Mouse (Mus musculus) forebrain, embryonic 11.5 days (tissue): ENCODE measurements around the gene Cubn. TPM values are rescaled to one million over a fixed set of nuclear protein-coding genes. Genes with fewer than 3 reads are reported as not detected.
A peak's percentile ranks its signal among the peaks of the same experiment; 100 is the strongest.

Source experiments
- ATAC-seq: fragments of 200-750 bp; cut with Nextera tagmentation; replicated peaks from 2 replicates; pipeline ENCODE4 v1.8.0; 2017; ENCODE audit warnings: moderate TSS enrichment; ENCODE audit not compliant: low FRiP score
- DNase-seq: peaks from one replicate; pipeline ENCODE4 v3.0.0-alpha.2; 2017; ENCODE audit warnings: low spot score
- H3K27ac ChIP-seq: fragments of 300-500 bp; sonication (generic); 2 replicates; pipeline ENCODE4 v1.5.1; 2014; ENCODE audit warnings: low read depth, low read length
- H3K27me3 ChIP-seq: fragments of 300-500 bp; sonication (generic); 2 replicates; pipeline ENCODE4 v1.6.1; 2014; ENCODE audit warnings: mild to moderate bottlenecking, low read length, mixed read lengths; ENCODE audit not compliant: control insufficient read depth, insufficient read depth
- H3K36me3 ChIP-seq: fragments of 300-500 bp; sonication (generic); 2 replicates; pipeline ENCODE4 v1.6.1; 2014; ENCODE audit warnings: mild to moderate bottlenecking, low read length, moderate library complexity, mixed read lengths; ENCODE audit not compliant: control insufficient read depth, insufficient read depth
- H3K4me1 ChIP-seq: fragments of 300-500 bp; sonication (generic); replicated peaks from 2 replicates; pipeline ENCODE4 v1.6.1; 2014; ENCODE audit warnings: low read length, mixed read lengths; ENCODE audit not compliant: control insufficient read depth, insufficient read depth
- H3K4me2 ChIP-seq: fragments of 300-500 bp; sonication (generic); 2 replicates; pipeline ENCODE4 v1.6.1; 2014; ENCODE audit warnings: low read depth, mild to moderate bottlenecking, low read length, moderate library complexity, mixed read lengths; ENCODE audit not compliant: severe bottlenecking
- H3K4me3 ChIP-seq: fragments of 300-500 bp; sonication (generic); 2 replicates; pipeline ENCODE4 v1.5.1; 2014; ENCODE audit warnings: low read depth, low read length
- H3K9ac ChIP-seq: fragments of 300-500 bp; sonication (generic); 2 replicates; pipeline ENCODE4 v1.6.1; 2014; ENCODE audit warnings: low read length
- H3K9me3 ChIP-seq: fragments of 300-500 bp; sonication (generic); 2 replicates; pipeline ENCODE4 v1.6.1; 2016; ENCODE audit warnings: low read length, mixed read lengths; ENCODE audit not compliant: control insufficient read depth
- WGBS: fragments of 180-500 bp; shearing (Covaris S2); extraction: QIAGEN DNeasy Blood & Tissue Kit; methylation state at CpG from one replicate; pipeline ENCODE4 v1.1.7; 2014; 5-methylcytosine and 5-hydroxymethylcytosine counted together
- polyA plus RNA-seq: library from polyadenylated mRNA; unstranded; fragments of >200 nt; fragmentation: Nextera tagmentation; extraction: Ambion mirVana; gene quantifications from 2 replicates; pipeline ENCODE4 v1.2.1, GENCODE M21; 2014

Cubn gene
- 0.32 and 0.49 TPM in 2 replicates for polyA plus RNA-seq

- 32% methylated on average over 8 of the region's 8 CpGs for WGBS
- ATAC-seq (0 out of 2 replicates have a peak, but pooled peaks have one; percentile 37), DNase-seq (no peak)
- H3K27me3 ChIP-seq = no peaks in the 10 kb centered on the region
- no peaks in the 10 kb centered on the region for H3K9me3 ChIP-seq
- H3K9ac ChIP-seq = no peak within 1 kb of the TSS; the same call in 1 of the 2 replicates
- H3K4me1 ChIP-seq = peaks cover 5% of the 10 kb centered on the region; the same call in 1 of the 2 replicates
- no peak within 1 kb of the TSS for H3K27ac ChIP-seq
- H3K36me3 ChIP-seq = no peaks in the 10 kb centered on the region
- no peak within 1 kb of the TSS for H3K4me3 ChIP-seq
- H3K4me2 ChIP-seq = no peak within 1 kb of the TSS
Measured at GRCm38 (mm10) chr2:13491734-13492133, at the start of gene Cubn. Gene Cubn, minus strand, starts transcription at chr2:13491813.

DNA sequence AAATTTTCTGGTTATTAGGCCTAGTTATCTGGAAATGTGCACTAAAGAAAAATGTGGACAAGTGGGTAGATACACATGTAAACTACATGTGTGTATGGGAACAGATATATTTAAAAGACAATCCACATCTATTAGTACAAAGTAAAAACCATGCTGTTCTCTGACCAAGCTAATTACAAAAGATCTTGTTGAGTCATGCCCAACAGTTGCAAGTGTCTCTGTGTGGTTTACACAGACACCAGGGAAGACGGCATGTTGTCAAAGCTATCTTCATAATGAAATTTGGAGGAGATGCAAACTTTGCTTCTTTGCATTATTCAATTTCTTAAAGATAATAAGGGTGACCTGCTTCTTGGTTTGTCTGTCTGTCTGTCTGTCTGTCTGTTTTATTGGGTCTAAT is 48.2 kb upstream of the Cubn start:
- Histone ChIP-seq H3K27ac (no peak overlapping the region), H3K36me3 (no peaks in the 10 kb centered on the region), H3K4me1 (0 out of 2 replicates have a peak, but pooled peaks cover 2% of the 10 kb centered on the region), H3K9me3 (no peaks in the 10 kb centered on the region), H3K27me3 (no peaks in the 10 kb centered on the region), H3K4me2 (no peak overlapping the region), H3K4me3 (no peak overlapping the region), H3K9ac (no peak overlapping the region)
- ATAC-seq (no peak), DNase-seq (no peak)
- WGBS = 94% methylated on average over 1 of the region's 1 CpGs

GRCm38 (mm10) chr2:13538704-13539377 is 47.2 kb upstream of the Cubn start:
- H3K27me3 ChIP-seq = no peaks in the 10 kb centered on the region
- no peaks in the 10 kb centered on the region for H3K9me3 ChIP-seq
- no peak overlapping the region for H3K4me3 ChIP-seq
- DNase-seq (no peak), ATAC-seq (no peak)
- 76% methylated on average over 6 of the region's 6 CpGs for WGBS
- no peak overlapping the region for H3K27ac ChIP-seq
- no peaks in the 10 kb centered on the region for H3K36me3 ChIP-seq
- H3K9ac ChIP-seq = no peak overlapping the region
- H3K4me1 ChIP-seq = 0 out of 2 replicates have a peak, but pooled peaks cover 2% of the 10 kb centered on the region
- H3K4me2 ChIP-seq = no peak overlapping the region

DNA sequence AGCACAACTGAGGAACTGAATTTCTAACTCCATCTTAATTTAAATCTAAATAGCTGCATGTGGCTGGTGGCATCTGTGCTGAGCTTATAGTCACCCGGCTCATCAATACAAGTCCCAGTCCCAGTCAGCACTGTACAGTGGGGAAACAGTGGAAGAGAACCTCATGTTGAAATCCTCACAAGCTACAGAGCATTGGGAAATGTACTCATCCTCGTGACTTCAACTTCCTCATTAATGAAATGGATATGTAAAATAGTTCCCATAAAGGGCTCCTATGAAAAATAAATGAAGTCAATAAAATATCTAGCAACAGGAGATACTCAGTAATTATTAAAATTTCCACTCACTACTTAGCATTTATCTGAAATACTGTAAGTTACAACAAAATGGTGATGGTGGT is 46.6 kb upstream of the Cubn start:
- no peak overlapping the region for H3K4me2 ChIP-seq
- no peaks in the 10 kb centered on the region for H3K9me3 ChIP-seq
- ATAC-seq = no peak
- no peaks in the 10 kb centered on the region for H3K27me3 ChIP-seq
- DNase-seq = no peak
- H3K4me3 ChIP-seq = no peak overlapping the region
- H3K27ac ChIP-seq = no peak overlapping the region
- no peak overlapping the region for H3K9ac ChIP-seq
- 88% methylated on average over 2 of the region's 2 CpGs for WGBS
- no peaks in the 10 kb centered on the region for H3K4me1 ChIP-seq
- H3K36me3 ChIP-seq = no peaks in the 10 kb centered on the region

GRCm38 (mm10) chr2:13537733-13538132 is 46.1 kb upstream of the Cubn start:
- WGBS = 26% methylated on average over 2 of the region's 2 CpGs
- no peaks in the 10 kb centered on the region for H3K9me3 ChIP-seq
- H3K27ac ChIP-seq = no peak overlapping the region
- ATAC-seq = no peak
- no peak overlapping the region for H3K4me3 ChIP-seq
- DNase-seq = peak; percentile 55
- H3K4me2 ChIP-seq = no peak overlapping the region
- no peaks in the 10 kb centered on the region for H3K36me3 ChIP-seq
- H3K27me3 ChIP-seq = no peaks in the 10 kb centered on the region
- H3K4me1 ChIP-seq = no peaks in the 10 kb centered on the region
- no peak overlapping the region for H3K9ac ChIP-seq

GRCm38 (mm10) chr2:13536747-13537146 is 45.1 kb upstream of the Cubn start:
- H3K4me3 ChIP-seq = no peak overlapping the region
- H3K4me1 ChIP-seq = no peaks in the 10 kb centered on the region
- ATAC-seq (no peak), DNase-seq (no peak)
- no peaks in the 10 kb centered on the region for H3K27me3 ChIP-seq
- no peaks in the 10 kb centered on the region for H3K9me3 ChIP-seq
- H3K36me3 ChIP-seq = no peaks in the 10 kb centered on the region
- no peak overlapping the region for H3K9ac ChIP-seq
- no peak overlapping the region for H3K27ac ChIP-seq
- no peak overlapping the region for H3K4me2 ChIP-seq

DNA sequence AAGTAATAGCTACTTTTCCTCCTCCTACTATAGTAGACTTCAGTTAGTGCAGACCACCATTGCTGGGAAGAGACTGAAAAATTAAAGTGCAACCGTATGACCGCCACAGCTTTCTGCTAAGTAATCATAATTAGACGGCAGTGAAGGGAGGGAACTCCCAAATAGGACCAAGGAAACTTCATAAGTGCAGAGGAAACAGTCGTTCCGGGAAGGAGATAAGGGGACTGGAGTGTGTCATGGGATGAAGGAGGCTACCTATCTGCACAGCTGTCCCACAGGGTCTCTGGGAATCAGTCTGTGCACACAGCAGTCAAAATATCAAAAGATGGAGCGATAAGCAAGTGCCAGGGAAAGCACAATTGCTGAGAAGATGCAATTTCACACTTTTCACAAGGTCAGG is 39.0 kb upstream of the Cubn start:
- no peaks in the 10 kb centered on the region for H3K36me3 ChIP-seq
- no peak overlapping the region for H3K4me2 ChIP-seq
- H3K9me3 ChIP-seq = no peaks in the 10 kb centered on the region
- H3K27ac ChIP-seq = no peak overlapping the region
- H3K9ac ChIP-seq = no peak overlapping the region
- H3K27me3 ChIP-seq = no peaks in the 10 kb centered on the region
- no peak for DNase-seq
- no peak for ATAC-seq
- no peaks in the 10 kb centered on the region for H3K4me1 ChIP-seq
- H3K4me3 ChIP-seq = no peak overlapping the region
- WGBS = 91% methylated on average over 6 of the region's 6 CpGs

- Histone ChIP-seq H3K9me3 (no peaks in the 10 kb centered on the region), H3K27ac (no peak overlapping the region), H3K27me3 (no peaks in the 10 kb centered on the region), H3K4me1 (no peaks in the 10 kb centered on the region), H3K36me3 (no peaks in the 10 kb centered on the region), H3K4me3 (no peak overlapping the region), H3K4me2 (no peak overlapping the region), H3K9ac (no peak overlapping the region)
- ATAC-seq (no peak), DNase-seq (no peak)
- WGBS = 97% methylated on average over 3 of the region's 3 CpGs
Measured at GRCm38 (mm10) chr2:13529253-13529933, 37.8 kb upstream of the Cubn start.

DNA sequence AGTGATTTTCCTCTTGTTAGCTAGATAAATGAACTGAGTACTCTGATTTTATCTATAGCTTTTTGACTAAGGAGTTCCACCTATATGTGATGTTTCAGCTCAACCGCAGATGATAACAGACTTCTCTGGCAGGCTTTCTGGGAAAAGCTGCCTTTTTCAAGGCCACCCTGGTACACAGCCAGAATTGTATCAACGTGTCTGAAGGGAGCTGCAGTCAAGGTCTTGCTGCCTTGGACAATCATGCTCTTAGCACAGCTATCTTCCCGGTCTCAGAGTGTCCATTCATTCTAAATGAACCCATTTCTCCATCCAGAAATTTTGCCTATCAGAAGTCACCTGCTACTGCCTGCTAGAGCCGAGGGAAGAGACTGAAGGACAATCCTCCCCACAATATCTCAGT is 35.9 kb upstream of the Cubn start:
- ATAC-seq = no peak
- Histone ChIP-seq H3K4me1 (peaks cover 2% of the 10 kb centered on the region; the same call in 1 of the 2 replicates), H3K4me3 (no peak overlapping the region), H3K9me3 (no peaks in the 10 kb centered on the region), H3K9ac (no peak overlapping the region), H3K4me2 (no peak overlapping the region), H3K27me3 (no peaks in the 10 kb centered on the region), H3K27ac (no peak overlapping the region), H3K36me3 (no peaks in the 10 kb centered on the region)
- DNase-seq = no peak
- WGBS = 83% methylated on average over 4 of the region's 4 CpGs
